Mouse (Mus musculus) ovary, postnatal 10 days (tissue): ENCODE results near the gene Gm45785.

ENCODE experiments used
- DNase-seq: peaks from one replicate; pipeline ENCODE4 v3.0.0; 2022; ENCODE audit warnings: low spot score

Gene Gm45785

DNA sequence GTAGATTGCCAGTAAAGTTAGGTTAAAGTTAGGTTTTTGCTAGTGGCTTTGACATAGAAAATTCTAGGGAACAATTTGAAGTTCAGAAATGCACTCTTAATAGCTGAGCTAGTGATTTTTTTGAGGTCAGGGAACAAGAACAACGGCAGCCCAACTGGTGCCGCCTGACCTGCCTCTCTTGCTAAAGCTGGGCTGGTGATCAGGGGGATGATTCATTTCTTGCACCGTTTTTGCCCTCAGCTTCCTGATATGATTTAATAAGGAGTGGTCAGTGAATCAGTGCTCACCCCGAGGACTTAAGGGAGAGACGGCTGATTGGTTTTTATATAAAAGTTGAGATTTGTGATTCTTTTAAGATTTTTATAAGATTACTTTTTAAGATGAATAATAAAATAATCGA is 24.7 kb downstream of the Gm45785 start:
- no peak for DNase-seq

DNA sequence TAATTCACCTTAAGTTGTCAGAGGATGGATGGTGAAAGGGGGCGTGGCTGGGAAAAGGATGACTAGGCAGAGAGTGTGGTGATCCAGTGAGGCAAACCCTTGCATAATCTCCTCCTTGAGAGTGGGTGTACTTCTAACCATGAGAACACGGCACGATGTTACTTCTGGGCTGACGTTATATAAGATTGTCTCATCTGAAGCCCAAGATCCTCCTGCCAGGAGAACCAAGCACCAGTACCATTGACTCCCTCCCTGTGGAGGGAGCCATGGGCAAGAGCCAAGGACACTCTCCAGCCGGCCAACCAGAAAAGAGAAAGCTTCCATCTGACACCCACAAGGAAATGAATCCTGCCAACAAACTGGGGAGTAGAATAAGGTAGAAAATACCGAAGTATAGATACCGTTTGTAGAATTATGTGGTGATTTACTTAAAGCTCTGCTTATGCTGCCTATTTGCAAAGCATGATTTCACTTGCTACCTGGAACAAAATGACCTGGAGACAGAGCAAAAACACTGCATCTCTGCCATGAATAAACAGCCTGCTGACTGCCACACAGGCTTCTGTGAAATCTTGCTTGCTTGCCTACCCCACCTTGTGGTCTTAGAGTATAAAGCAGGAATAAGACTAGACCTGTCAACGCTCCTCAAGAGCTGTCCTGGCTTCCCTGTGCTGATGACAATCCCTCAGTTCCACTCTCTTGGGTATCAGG is 27.8 kb downstream of the Gm45785 start:
- DNase-seq, result no peak

DNA sequence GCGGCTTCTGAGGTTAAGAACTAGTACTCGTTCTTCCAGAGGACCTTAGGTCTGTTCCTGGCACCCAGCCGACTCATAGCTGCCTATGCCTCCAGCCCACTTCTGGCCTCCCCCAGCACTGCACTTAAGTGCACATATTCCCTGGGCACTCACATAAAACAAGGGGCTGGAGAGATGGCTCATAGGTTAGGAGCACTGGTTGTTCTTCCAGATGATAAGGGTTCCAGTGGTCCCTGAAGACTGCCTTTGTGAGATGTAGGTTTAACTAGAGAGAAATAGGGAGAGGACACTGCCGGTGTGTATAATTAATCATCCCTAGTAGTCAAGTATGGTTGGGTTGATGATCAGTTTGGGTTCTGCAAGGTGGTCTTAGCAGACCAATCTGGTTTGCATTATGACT is 33.4 kb downstream of the Gm45785 start:
- no peak for DNase-seq

DNA sequence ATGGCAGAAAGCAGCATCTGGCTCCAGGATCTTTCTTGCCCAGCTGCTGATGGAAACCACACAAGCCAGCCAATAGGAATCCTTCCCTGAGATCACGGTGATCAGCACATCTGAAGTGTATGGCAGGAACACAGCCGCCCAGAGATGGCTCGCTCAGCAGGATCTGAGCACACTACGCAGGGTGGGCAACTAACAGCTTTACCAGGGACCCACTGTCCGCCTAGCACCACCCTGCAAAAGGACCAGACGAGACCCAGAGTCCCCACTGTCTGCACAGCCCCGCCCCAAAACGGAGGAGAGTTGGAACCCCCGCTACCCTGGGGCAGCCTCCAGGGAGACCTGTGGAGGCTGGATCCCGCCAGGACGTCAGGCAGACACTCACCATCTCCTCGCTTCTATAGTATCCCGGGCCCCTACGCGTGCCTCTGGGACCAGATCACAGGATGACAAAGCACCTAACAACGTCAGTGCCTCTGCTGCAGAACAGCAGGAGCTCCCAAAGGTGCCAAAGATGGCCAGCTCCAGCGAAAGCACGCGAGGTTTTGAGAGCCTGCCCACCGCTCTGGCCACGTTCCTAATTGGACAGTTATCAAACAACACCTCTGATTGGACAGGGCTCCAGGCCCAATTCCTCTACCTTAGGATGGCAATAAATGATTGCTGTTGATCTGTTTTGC is 34.3 kb downstream of the Gm45785 start, which contains the start of gene Zfp941:
TSS of gene Zfp941 (minus strand) at position 526 of the 677 bp plus-strand sequence.
- DNase-seq, result no peak

DNA sequence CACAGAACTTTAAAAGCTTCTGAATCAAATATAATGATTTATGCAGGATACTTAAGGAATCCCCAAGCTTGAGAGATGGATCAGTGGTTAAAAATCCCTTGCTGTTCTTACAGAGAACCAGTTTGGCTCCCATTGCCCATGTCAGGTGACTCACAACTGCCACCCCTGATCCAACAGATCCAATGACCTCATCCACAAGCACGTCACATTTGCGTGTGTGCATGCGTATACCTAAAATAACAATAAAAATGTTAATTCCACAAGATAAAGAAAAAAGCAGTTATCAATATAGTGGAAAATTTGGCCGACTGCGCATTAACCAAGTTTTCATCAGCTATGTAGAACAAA is 34.9 kb downstream of the Gm45785 start:
- DNase-seq, result no peak

DNA sequence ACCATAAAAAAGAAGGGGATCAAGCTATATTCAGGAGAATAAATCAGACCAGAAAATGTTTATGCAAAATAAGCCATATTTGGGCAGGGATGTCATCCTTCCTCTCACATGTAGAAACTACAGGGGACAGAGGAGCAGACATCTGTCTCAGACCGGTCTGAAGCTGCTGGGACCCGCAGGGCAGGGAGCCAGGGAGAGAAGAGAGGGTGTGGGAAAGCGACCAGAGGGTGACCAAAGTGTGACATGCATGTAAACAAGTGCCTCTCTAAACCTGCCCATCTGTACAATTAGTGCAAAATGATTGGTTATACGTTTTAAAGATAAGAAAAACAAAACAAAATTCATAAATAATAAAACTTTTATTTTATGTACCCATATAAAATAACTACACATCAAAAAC is 36.0 kb downstream of the Gm45785 start:
- no peak for DNase-seq

DNA sequence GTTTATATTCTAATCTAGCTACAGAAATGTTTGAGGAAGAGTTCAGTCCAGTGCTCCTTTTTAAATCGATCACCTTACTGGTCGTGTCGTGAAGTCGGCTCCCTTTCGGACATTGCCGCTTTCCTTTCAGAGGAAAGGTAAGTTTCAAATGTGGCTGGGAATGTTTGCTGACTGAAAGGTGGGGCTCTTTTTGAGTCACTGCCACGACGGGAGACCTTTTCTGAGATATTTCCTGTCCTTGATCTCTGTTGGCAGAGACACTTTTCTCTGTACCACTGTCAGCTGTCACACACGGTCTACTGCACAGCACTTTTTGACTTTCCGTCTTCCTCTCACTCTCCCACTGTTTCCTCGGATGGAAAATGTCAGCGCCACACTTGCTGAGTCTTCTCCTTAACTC is 43.3 kb downstream of the Gm45785 start:
- DNase-seq, result no peak

- no peak for DNase-seq
These were observed 44.4 kb downstream of the Gm45785 start for GRCm38 (mm10) chr7:140811714-140812113.

- no peak for DNase-seq
These were observed 45.6 kb downstream of the Gm45785 start for GRCm38 (mm10) chr7:140810496-140810895.

DNA sequence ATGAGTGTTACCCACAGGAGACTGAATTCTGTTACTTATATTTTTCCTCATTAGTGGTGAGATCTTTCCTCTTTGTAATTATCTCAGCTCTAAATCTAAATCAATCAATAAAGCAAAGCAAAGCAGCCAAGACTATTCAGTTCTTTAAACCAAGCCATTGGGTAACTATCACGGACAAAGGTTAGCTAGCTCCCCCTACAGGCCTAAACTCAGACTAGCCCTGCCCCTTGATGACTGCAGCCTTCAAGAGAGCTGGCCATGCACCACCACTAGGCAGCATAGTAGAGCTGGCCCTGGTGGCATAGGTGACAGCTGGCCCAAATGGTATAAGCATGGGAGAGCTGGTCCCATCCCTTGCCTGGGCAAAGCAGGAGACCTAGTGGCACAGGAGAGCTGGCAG is 50.4 kb downstream of the Gm45785 start:
- DNase-seq, result no peak

GRCm38 (mm10) chr7:140802629-140803028 is 53.5 kb downstream of the Gm45785 start:
- no peak for DNase-seq

- DNase-seq, result no peak
These were observed 57.9 kb downstream of the Gm45785 start for GRCm38 (mm10) chr7:140798212-140798611.

DNA sequence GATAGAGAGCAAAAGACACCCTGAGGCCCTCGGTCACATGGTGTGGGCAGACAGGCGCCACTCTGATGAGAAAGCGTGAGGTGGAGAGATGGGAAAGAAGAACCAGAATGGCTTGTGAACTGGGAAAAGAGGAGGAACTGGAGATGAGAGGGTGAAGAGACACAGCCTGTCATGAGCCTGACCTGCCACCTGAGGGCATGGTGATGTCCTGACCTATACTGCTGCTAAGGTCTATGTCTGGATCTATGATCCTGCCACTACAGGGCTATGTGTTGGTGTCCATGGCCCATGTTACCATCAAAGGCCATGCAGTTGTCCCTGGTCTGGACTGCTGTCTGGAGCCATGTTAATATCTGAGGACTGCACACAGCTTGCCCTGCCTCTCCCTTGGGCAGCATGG is 58.5 kb downstream of the Gm45785 start:
- DNase-seq, result no peak

DNA sequence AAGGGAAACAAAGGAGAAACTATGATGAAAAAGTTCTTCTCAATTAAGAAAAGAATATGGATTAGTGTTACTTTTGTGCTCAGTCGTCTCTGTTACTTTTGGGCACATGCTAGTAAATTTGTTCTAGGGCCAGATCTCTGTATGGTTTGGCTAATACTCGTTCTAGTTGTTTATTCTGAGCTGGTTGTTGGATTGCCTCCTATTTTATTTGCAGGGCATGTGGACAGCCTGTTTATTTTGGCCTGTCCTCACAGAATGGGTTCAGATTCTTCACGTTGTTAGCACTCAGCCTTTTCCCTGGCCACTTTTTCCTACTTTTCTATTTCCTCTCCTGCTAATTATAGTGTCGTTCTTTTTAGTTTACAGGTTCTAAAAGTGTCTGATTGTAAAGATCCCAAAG is 62.6 kb downstream of the Gm45785 start:
- DNase-seq, result no peak

- no peak for DNase-seq
These were observed 68.1 kb downstream of the Gm45785 start for GRCm38 (mm10) chr7:140788053-140788435.

- DNase-seq, result no peak
These were observed 68.6 kb downstream of the Gm45785 start, which contains the start of gene Syce1 for GRCm38 (mm10) chr7:140787406-140788052. Gene Syce1 (minus strand): TSS chr7:140787852.

GRCm38 (mm10) chr7:140780548-140780947 is 75.6 kb downstream of the Gm45785 start:
- DNase-seq, result no peak
